Mouse (Mus musculus) heart, adult 11 months (tissue): Measurements from ENCODE around the gene Rnpc3.
A peak's percentile ranks its signal among the peaks of the same experiment; 100 is the strongest.
"Not testable (repeated sequence)": the region's sequence is repeated elsewhere in the genome, so short reads cannot be mapped to it uniquely, and the experiment has no call there.

ENCODE experiments used
- DNase-seq: peaks from one replicate; pipeline ENCODE4 v3.0.0; 2022

The Rnpc3 gene

DNA sequence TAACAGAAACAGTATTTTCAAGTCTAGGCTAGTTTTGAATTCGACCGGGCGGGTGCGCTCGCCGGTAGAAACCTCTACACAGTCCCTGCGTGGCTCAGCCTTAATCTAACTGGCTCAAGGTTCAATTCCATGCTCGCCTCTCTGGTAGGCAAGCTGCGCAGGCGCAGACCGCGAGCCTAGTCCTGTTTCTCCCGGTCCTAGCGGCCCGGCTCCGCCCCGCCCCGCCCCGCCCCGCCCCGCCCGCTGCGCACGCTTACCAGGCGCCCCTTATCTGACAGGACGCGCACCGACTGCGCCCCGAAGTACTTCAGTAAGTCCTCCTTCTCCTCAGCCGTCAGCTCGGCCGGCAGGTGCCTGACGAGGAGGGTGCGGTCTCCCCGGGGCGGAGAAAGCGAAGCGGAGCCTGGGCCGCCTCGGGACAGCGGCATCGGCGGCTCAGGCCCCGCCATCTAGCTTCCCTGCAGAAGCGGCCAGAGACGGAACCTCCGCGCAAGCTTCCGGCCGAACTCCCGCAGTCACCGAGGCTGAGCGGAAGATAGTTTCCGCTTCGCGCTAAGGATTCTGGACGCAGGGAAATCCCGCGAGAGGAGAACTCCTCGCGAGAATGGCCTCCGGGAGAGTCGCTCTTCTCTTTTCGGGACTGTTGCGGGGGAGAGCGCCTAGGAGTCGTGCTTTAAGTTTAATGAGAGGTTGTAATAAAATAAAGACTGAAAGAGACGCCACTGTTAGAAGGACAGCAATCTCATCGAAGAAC lies at the start of gene Rnpc3:
Gene Rnpc3 (minus strand): TSS at position 544 of the 754 bp plus-strand sequence.
- peak; percentile 99 for DNase-seq

DNA sequence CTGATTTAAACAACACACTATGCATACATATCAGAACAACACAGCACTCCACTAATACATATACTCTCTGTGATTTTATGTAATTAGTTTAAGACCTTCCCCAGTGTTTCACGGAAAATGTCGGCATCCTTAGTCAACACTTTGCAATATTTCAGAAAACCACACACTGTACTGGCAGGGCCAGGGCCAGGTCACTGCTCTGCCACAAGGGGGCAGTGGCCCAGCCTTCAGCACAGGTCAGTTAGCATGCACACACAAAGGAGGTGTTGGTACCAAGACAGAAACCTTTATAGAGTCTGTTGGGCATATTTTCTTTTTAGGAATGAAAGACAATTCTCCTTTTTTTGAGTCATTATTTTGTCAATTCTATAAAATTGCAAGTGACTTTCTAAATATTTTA lies 27.0 kb upstream of the Rnpc3 start:
- DNase-seq, result no peak

DNA sequence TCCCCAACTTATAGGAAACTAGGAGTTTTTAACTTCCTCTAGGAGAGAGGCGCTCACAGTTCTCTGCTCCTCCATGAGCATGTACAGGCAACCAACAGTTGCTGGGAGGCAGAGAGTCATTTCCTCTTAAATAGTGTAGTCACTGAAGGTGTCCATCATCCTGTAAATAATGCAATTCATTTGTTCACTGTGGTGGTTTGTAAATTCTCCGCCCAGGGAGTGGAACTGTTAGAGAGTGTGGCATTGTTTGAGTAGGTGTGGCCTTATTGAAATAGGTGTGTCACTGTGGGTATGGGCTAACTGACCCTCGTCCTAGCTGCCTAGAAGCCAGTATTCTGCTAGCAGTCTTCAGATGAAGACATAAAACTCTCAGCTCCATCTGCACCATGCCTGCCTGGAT lies 24.4 kb upstream of the Rnpc3 start:
- DNase-seq, result no peak

DNA sequence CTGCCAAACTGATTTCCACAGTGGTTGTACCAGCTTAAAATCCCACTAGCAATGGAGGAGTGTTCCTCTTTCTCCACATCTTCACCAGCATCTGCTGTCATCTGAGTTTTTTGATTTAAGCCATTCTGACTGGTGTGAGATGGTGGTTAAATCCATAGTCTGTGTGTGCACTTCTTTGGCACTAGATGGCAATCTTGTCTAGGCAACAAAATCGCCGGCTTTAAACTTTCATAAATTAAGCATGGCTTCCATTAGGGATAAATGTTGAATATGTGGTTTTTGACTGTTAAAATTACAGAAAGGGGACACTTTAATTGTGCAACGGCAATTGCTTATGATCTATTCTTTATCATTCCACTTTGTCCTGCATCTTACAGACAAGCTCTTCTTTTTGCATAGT lies 21.4 kb upstream of the Rnpc3 start:
- not testable (repeated sequence) for DNase-seq

DNA sequence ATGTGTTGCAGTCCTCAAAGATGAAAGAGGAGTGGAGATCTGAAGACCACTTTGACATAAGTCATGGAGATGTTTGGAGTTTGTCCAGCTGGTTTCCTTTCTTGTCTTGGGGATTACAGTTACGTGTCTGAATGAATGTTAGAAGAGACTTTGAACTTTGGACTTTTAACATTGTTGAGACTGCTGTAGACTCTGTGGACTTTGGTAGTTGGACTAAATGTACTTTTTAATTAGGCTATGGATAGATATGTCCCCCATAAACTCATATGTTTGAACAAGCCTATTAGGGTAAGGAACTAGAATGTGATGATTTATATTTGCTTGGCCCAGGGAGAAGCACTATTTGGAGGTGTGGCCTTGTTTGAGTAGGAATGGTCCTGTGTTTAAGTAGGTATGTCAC lies 9.6 kb upstream of the Rnpc3 start:
- DNase-seq, result no peak

DNA sequence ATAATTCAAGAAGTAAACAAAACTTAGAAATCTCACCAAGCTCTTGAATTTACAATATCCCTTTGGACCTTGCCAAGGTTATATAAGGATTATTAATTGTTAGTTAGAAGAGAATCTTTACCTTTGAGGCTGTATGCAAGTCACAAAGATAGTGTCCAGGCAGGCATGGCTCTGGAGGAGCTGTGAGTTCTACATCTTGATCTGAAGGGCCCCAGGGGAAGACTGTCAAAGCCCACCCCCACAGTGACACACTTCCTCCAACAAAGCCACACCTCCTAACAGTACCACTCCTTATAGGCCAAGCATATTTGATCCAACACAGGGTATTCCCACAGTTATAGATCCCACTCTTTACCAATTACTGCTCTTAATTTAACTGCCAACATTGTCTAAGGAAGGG lies 4.3 kb upstream of the Rnpc3 start:
- DNase-seq, result no peak

DNA sequence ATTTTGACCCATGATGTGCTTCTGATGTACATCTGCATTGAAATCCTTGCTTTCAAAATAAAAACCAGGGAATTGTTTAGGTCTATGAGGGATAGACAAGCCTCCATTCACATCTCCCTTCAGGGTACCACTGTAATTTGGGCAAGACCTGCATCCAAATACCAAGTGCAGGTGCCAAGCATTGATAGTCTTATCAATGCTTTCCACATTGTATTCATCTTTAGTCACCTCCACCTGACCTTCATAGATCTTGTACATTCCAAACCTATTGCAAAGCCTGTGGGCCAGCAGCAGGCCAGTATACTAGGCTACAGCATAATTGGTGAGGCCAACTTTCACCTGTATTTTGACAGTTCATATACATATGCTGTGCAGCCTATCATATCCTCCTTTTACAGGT lies 1.7 kb upstream of the Rnpc3 start:
- no peak for DNase-seq

DNA sequence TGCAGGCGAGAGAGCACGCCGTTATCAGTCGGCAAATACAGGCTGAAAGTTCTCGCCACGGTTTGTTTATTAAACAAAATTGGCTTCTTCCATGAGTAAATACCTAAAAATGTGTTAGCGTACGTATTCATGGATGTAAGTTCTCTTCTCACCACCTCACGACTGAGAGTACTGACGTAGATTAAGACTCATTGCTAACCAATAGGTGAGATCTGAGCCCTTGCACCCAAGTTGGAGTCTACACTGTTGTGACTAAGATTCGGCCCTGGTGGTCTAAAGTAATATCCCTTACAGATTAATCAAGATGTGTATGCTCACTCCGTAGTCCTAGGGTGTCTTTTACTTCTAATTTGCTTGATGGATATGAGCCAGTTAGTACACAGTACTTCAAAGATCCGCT lies 615 bp upstream of the Rnpc3 start:
- no peak for DNase-seq

DNA sequence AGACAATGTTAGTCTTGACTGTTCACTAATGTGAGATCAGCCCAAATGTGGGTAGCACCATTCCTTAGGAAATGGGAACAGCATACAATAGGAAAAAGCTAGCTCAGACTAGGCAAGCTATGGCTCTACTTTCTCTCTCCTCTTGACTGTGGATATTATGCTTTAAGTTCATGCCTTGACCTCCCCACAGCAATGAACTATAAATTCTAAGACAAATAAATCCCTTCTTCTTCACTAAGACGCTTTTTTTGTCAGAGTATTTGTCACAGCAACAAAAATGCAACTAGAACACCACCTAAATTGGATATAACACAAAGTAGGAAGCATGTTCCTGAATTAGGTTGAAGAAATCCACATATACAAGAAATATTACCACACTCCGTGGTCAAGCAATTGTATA lies 23.4 kb downstream of the Rnpc3 start, which contains the start of gene Amy1:
Gene Amy1 (minus strand): TSS at position 101 of the 400 bp plus-strand sequence.
- no peak for DNase-seq

DNA sequence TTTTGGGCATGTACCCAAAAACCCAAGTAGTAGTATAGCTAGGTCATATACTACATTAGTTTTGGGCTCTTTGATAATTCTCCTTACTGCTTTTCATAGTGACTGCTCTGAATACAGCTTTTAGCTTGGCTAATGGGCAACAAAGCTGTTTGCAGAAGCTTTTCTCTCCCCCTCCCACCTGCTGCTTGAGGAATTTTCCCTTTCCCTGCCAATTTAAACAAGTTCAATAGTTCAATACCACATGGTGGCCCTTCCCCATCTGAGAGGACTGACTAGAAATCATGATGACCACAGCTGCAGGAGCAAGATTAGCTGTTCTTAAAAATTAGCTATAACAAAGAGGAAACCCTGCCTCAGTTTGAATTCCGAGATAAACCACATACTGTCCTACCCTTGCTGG lies 39.1 kb downstream of the Rnpc3 start:
- DNase-seq, result no peak

DNA sequence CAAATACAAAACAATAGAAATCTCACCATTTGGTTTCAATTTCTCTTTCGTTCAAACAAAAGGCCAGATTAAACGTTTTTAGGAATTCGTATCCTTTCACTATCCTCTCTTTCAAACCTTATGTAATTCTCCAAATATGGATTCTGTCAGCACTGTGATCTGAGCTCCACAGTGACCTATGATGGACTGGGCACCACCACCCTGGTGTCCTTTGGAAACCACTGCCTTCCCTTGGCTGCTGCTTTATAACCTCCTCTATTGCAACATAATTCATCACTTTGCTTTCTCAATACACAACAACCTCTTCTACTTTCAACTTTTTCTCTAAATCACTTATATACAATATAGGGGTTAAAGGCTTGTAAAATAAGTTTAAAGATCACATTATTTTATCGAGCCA lies 55.4 kb downstream of the Rnpc3 start:
- no peak for DNase-seq

DNA sequence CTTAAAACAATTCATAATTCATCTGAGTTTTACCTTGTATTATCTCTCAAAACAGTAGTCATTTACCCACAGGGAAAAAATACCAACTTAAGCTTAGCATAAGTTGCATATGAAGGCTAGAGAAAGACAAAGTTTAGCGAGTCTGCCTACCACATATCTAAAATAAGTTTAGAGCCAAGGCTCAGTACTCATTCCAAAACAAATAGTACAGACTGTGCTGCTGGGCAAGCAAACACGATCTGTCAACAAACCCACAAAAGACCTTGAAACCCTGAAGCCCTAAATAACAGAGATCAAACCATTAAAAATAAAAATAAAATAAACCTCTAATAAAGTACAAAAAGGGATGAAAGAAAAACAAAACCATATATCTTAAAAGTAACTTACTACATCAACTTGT lies 55.8 kb downstream of the Rnpc3 start:
- no peak for DNase-seq

DNA sequence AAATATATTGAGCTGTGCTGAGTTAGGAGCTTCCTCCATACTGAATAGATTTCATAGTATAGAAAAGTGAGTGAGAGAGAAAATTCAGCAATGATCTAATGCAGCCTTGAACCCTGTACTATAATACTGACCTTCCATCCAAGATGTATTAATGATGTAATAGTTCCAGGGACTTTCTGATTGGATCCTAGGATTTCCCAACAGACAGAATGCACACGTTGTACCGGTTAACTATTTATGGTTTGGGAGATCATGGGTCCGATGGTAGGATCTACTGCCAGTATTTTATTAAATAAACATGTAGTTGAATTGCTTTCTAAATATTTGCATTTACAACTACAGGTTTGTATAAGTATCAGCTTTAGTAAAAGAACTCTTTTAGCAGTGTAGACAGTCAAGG lies 57.8 kb downstream of the Rnpc3 start:
- no peak for DNase-seq
